Mouse (Mus musculus): Measurements from ENCODE around the gene Gm11214. TPM values are rescaled to one million over a fixed set of nuclear protein-coding genes. Genes with fewer than 3 reads are reported as not detected.
A peak's percentile ranks its signal among the peaks of the same experiment; 100 is the strongest.

The Gm11214 gene
- polyA plus RNA-seq, 2 experiments: not detected

DNA sequence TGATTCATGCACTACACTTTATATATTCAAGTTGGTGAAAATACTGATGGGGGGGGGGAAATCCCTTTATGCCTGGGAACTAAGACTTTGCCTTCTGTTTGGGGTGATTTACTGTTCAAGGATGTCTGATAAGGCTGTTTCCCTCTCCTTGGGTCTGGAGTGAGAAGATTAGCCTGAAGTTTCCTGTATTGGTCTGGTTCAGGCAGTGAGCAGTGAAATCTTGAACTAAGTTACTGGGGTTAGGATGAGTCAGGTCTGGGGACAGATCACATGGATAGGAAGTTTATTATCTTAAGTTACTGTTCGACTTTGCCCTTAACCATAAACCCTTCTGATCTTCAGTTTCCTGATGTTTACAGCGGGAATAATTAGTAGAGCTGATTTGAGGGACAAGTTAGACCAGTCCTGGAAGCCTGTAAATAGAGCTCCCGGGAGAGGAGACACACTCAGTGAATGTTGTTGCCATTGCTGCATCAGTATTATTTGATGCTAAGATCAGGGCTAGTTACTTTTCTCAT is 37.6 kb downstream of the Gm11214 start:
- H3K4me2 ChIP-seq (ENCODE audit: low read depth): no peak overlapping the region
- TF ChIP-seq EP300 (IDR thresholded peaks at IDR 0.05; ENCODE audit: low read depth) (no peak), CTCF (IDR thresholded peaks at IDR 0.05; ENCODE audit: low read depth) (no peak)
- H3K4me1 ChIP-seq (replicated peaks; ENCODE audit: control insufficient read depth in 2 of 2, insufficient read depth in 2 of 2, low read length in 1 of 2): no peaks in the 10 kb centered on the region
- H3K36me3 ChIP-seq (replicated peaks; ENCODE audit: control insufficient read depth, insufficient read depth, low read depth): no peaks in the 10 kb centered on the region
- DNase-seq (ENCODE audit: low read depth in 3 of 3, low spot score in 3 of 3) (peak in 1 of 3 experiments; percentile 1), ATAC-seq (ENCODE audit: insufficient read depth) (no peak)
- 11% methylated on average over 3 of the region's 3 CpGs for WGBS (ENCODE audit: insufficient replicate concordance)
- no peaks in the 10 kb centered on the region for H3K27me3 ChIP-seq (ENCODE audit: control insufficient read depth, insufficient read depth, low read length)
- no peaks in the 10 kb centered on the region for H3K9me3 ChIP-seq (ENCODE audit: control insufficient read depth, low read length)
- no peak overlapping the region for H3K4me3 ChIP-seq (ENCODE audit: insufficient read depth in 1 of 2, low read depth in 2 of 2, low read length in 2 of 2)
- no peak overlapping the region for H3K27ac ChIP-seq
- H3K9ac ChIP-seq (replicated peaks): no peak overlapping the region

- H3K4me3 ChIP-seq (ENCODE audit: insufficient read depth in 1 of 2, low read depth in 2 of 2, low read length in 2 of 2): no peak within 1 kb of the TSS
- DNase-seq (ENCODE audit: low read depth in 3 of 3, low spot score in 3 of 3) (peak in 1 of 3 experiments; percentile 6), ATAC-seq (ENCODE audit: insufficient read depth) (no peak)
- TF ChIP-seq EP300 (IDR thresholded peaks at IDR 0.05; ENCODE audit: low read depth) (no peak), CTCF (IDR thresholded peaks at IDR 0.05; ENCODE audit: low read depth) (peak; percentile 64)
- no peaks in the 10 kb centered on the region for H3K9me3 ChIP-seq (ENCODE audit: control insufficient read depth, low read length)
- H3K36me3 ChIP-seq (replicated peaks; ENCODE audit: control insufficient read depth, insufficient read depth, low read depth): no peaks in the 10 kb centered on the region
- no peak within 1 kb of the TSS for H3K4me2 ChIP-seq (ENCODE audit: low read depth)
- H3K27ac ChIP-seq: no peak within 1 kb of the TSS
- WGBS (ENCODE audit: insufficient replicate concordance): 37% methylated on average over 5 of the region's 5 CpGs
- no peak within 1 kb of the TSS for H3K9ac ChIP-seq (replicated peaks)
- no peaks in the 10 kb centered on the region for H3K4me1 ChIP-seq (replicated peaks; ENCODE audit: control insufficient read depth in 2 of 2, insufficient read depth in 2 of 2, low read length in 1 of 2)
- no peaks in the 10 kb centered on the region for H3K27me3 ChIP-seq (ENCODE audit: control insufficient read depth, insufficient read depth, low read length)
Observed at GRCm38 (mm10) chr4:63622378-63622835, 40.8 kb downstream of the Gm11214 start, which contains the start of gene Tex48. Gene Tex48 (minus strand): TSS chr4:63622428.

DNA sequence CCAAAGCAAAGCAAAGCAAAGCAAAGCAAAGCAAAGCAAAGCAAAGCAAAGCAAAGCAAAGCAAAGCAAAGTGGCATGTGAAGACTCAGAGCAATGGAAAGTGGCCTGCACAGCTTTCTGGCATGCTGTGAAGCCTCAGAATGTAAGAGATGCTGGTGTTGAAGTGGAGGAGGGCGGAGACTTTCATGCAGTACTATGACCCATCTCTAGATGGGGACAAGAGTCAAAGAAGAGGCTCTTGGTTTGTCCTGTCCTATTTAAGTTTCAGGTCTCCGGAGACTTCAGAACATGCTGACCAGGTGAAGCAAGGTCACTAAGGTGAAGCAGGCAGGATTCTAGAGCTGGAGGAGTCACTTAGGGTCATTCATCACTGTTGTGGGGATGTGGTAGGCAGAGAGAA is 41.3 kb downstream of the Gm11214 start:
- Histone ChIP-seq H3K27ac (no peak overlapping the region), H3K4me3 (ENCODE audit: insufficient read depth in 1 of 2, low read depth in 2 of 2, low read length in 2 of 2) (no peak overlapping the region), H3K36me3 (replicated peaks; ENCODE audit: control insufficient read depth, insufficient read depth, low read depth) (no peaks in the 10 kb centered on the region), H3K4me2 (ENCODE audit: low read depth) (no peak overlapping the region), H3K9me3 (ENCODE audit: control insufficient read depth, low read length) (no peaks in the 10 kb centered on the region), H3K4me1 (replicated peaks; ENCODE audit: control insufficient read depth in 2 of 2, insufficient read depth in 2 of 2, low read length in 1 of 2) (no peaks in the 10 kb centered on the region), H3K9ac (replicated peaks) (no peak overlapping the region), H3K27me3 (ENCODE audit: control insufficient read depth, insufficient read depth, low read length) (no peaks in the 10 kb centered on the region)
- no peak for DNase-seq (ENCODE audit: low read depth in 3 of 3, low spot score in 3 of 3)
- no peak for ATAC-seq (ENCODE audit: insufficient read depth)
- WGBS (ENCODE audit: insufficient replicate concordance): 52% methylated on average over 2 of the region's 2 CpGs
- no peak for TF ChIP-seq CTCF (IDR thresholded peaks at IDR 0.05; ENCODE audit: low read depth)
- TF ChIP-seq EP300 (IDR thresholded peaks at IDR 0.05; ENCODE audit: low read depth): no peak

Other genes starting within 250 kb of the Gm11214 start
- 0.53 and 0.61 TPM in 2 replicates for gene Whrn, start 167.4 kb downstream of the Gm11214 start, polyA plus RNA-seq (2012; rRNA removed)
- gene Whrn, start 167.4 kb downstream of the Gm11214 start, polyA plus RNA-seq (2014; fragmentation: Nextera tagmentation; extraction: Ambion mirVana): 0.23 and 0.29 TPM in 2 replicates
- gene Atp6v1g1, start 118.6 kb downstream of the Gm11214 start, polyA plus RNA-seq (2012; rRNA removed): 27.1 and 42.6 TPM in 2 replicates
- 117 and 119 TPM in 2 replicates for gene Atp6v1g1, start 118.6 kb downstream of the Gm11214 start, polyA plus RNA-seq (2014; fragmentation: Nextera tagmentation; extraction: Ambion mirVana)
- gene Tmem268, start 104.6 kb downstream of the Gm11214 start, polyA plus RNA-seq (2012; rRNA removed): 3.5 and 5.1 TPM in 2 replicates
- 7.8 and 7.9 TPM in 2 replicates for gene Tmem268, start 104.6 kb downstream of the Gm11214 start, polyA plus RNA-seq (2014; fragmentation: Nextera tagmentation; extraction: Ambion mirVana)
- gene Gm11213, start 58.1 kb downstream of the Gm11214 start, polyA plus RNA-seq (2012; rRNA removed): not detected in 2 replicates
- gene Gm11213, start 58.1 kb downstream of the Gm11214 start, polyA plus RNA-seq (2014; fragmentation: Nextera tagmentation; extraction: Ambion mirVana): not detected in 2 replicates
- gene Tex48, start 41.0 kb downstream of the Gm11214 start, polyA plus RNA-seq (2012; rRNA removed): not detected in 2 replicates
- not detected in 2 replicates for gene Tex48, start 41.0 kb downstream of the Gm11214 start, polyA plus RNA-seq (2014; fragmentation: Nextera tagmentation; extraction: Ambion mirVana)
- gene Tnfsf15, start 81.7 kb upstream of the Gm11214 start, polyA plus RNA-seq (2012; rRNA removed): 0.02 TPM in 1 of 2 replicates, not detected in the other
- 0.04 and 0.08 TPM in 2 replicates for gene Tnfsf15, start 81.7 kb upstream of the Gm11214 start, polyA plus RNA-seq (2014; fragmentation: Nextera tagmentation; extraction: Ambion mirVana)
- gene Tnfsf8, start 198.0 kb upstream of the Gm11214 start, polyA plus RNA-seq (2012; rRNA removed): 0.01 TPM in 2 replicates
- gene Tnfsf8, start 198.0 kb upstream of the Gm11214 start, polyA plus RNA-seq (2014; fragmentation: Nextera tagmentation; extraction: Ambion mirVana): not detected in 2 replicates